Mouse (Mus musculus): ENCODE data around the gene Abhd4. TPM values are rescaled to one million over a fixed set of nuclear protein-coding genes. Genes with fewer than 3 reads are reported as not detected.

The Abhd4 gene
- 57.3 and 71.9 TPM in 2 replicates for polyA plus RNA-seq (2012; rRNA removed)

GRCm38 (mm10) chr14:54253741-54254291, at the start of gene Abhd4, which contains the start of gene Dad1:
Gene Abhd4 (plus strand): TSS chr14:54254188.
Gene Dad1 (minus strand): TSS chr14:54254104.
- peak; percentile 96 to 99 for DNase-seq (ENCODE audit: extremely low spot score in 1 of 2, low spot score in 1 of 2)

DNA sequence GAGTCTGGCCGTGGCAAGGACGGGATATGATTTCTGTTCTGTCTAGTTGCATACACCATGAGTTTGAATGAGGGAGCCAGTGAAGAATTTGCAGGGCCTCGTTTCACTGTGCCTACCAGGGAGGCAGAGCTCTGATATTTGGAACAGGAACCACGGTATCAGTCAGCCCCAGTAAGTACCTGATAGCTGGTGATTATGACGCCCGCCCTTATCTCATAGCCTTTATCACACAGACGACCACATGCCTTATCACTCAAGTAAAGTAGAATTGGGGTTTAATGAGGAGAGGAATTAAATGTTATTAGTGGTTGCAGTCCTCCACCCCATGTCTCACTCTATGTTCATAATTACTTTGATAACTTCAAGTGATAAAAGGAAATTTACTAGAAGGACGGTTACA, 49.7 kb upstream of the Abhd4 start:
- no peak for DNase-seq (ENCODE audit: extremely low spot score in 1 of 2, low spot score in 1 of 2)

- DNase-seq (ENCODE audit: extremely low spot score in 1 of 2, low spot score in 1 of 2): no peak
Measured at GRCm38 (mm10) chr14:54204786-54205185, 49.2 kb upstream of the Abhd4 start.

DNA sequence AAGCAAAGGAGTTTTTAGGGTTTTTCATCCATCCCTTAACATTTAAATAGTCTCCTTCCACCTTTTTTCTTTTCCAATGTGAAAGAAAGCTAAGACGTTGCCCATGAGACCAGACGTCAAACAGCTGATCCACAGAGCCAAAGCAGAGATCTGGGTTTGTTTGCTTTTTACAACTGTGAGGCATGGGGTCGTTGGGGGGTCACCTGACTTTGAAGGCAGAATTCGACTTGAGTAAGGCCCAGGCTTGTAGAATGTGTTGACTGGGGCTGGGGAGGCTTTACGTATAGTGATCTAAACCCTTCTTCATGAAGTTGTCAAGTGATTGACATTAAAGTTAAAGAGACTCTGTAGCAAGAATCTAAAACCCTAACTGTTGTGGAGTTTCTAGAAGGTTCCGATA, 48.1 kb upstream of the Abhd4 start:
- DNase-seq (ENCODE audit: extremely low spot score in 1 of 2, low spot score in 1 of 2): no peak

- no peak for DNase-seq (ENCODE audit: extremely low spot score in 1 of 2, low spot score in 1 of 2)
Measured at GRCm38 (mm10) chr14:54206309-54206708, 47.7 kb upstream of the Abhd4 start.

DNA sequence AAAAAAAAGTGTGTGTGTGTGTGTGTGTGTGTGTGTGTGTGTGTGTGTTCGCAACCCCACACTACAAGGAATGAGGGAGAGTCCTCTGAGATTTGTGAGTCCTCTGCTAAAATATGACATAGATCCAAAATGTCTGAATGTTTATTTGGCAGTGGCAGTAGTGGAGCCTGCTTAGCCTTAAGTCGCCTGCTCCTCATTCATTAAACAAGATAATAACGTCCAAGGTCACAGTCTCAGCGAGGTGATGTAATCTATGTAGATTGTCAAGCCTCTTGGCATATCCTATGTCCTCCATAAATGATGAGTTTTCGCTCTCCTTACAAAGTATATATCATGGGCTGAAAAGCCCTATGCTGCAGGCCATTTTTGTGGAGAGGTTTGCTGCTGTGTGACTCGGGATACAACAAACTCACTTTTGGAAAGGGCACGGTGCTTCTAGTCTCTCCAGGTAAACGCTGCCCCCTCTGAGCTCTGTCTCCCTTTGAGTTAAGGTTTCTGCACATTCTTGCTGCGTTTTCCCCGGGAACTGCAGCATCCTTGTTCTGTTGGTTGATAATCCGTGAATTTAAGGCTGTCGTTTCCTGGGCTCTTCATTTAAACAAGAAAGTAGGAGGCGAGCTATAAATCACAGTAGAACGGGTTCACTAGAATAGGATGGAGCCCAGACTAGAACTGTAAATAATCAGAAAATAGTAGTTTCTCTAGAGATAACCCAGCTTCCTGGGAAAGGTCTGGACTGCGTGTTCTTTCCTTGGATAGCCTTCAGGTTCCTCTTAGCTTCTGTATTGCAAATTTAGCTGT, 47.0 kb upstream of the Abhd4 start:
- no peak for DNase-seq (ENCODE audit: extremely low spot score in 1 of 2, low spot score in 1 of 2)

DNA sequence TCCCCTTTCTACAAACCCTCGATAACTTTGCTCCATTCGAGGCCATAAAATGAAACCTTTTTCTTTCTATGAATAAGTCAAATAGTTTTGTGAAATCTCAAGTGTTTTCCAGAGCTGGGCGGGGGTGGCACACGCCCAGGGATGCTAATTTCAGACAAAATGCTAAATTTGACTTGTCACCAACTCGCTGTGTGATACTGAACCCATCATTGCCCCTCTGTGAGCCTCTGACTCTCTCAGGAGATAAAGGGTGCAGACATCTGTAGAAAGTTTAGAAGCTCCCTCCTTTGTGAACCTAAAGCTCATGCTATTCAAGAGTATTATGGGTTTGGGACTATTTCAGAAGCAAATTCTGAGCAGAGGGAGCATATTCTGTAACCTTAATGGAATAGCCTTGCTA, 46.1 kb upstream of the Abhd4 start:
- DNase-seq (ENCODE audit: extremely low spot score in 1 of 2, low spot score in 1 of 2): no peak

DNA sequence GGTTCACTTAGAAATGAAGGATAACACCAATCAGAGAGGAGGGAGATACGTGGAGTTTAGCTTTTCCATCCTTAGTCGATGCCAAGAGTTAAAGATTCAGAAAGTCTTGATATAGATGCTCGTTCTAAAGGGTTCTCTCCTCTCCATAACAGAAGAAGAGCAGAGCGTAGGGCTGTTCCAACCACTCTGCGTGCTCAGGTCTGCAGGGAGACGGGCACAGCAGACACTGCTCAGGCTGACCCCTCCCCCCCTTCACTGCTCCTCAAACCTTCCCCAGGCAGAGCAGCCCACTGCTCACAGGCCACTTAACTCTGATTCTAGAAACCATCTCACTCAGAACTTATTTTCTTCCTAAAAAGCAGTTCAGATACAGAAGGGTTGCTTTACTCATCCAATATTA, 45.2 kb upstream of the Abhd4 start:
- DNase-seq (ENCODE audit: extremely low spot score in 1 of 2, low spot score in 1 of 2): no peak

DNA sequence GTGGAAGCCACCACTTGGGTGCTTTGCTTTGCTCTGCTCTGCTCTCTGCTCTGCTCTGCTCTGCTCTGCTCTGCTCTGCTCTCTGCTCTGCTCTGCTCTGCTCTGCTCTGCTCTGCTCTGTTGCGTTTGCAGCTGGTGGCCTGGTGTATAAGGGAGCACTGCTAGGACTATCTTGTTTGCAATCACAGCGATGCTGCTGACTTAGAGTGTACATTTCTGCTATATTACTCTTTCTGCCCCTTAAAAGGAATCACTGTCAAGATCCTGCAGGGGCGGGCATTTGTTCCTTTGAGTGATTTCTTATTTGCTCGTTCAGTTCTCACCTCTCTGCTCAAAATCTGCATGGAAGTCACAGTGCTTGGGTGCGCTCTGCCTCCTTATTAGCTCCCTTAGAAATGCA, 44.1 kb upstream of the Abhd4 start:
- DNase-seq (ENCODE audit: extremely low spot score in 1 of 2, low spot score in 1 of 2): no peak

- no peak for DNase-seq (ENCODE audit: extremely low spot score in 1 of 2, low spot score in 1 of 2)
Measured at GRCm38 (mm10) chr14:54210401-54210800, 43.6 kb upstream of the Abhd4 start.

- DNase-seq (ENCODE audit: extremely low spot score in 1 of 2, low spot score in 1 of 2): no peak
Measured at GRCm38 (mm10) chr14:54211199-54211598, 42.8 kb upstream of the Abhd4 start.

DNA sequence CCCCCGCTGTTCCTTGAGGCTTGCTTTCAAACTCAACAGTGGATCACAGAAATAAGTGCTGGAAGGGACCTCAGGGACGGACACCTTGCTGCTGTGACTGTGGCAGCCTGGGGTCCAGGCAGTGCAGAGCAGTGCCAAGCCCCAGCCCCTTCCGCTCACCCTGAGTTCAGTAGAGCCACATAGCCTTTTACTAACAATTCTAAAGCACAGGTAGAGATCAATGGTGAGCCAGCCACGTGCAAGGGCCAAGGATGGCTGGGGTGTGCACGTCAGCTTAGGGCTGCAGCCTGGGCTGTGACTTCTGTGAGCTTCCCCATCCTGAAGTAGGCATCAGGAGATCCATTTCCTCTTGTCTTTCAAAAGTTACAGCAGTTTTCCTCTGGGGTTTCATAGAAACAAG, 42.2 kb upstream of the Abhd4 start:
- DNase-seq (ENCODE audit: extremely low spot score in 1 of 2, low spot score in 1 of 2): no peak

DNA sequence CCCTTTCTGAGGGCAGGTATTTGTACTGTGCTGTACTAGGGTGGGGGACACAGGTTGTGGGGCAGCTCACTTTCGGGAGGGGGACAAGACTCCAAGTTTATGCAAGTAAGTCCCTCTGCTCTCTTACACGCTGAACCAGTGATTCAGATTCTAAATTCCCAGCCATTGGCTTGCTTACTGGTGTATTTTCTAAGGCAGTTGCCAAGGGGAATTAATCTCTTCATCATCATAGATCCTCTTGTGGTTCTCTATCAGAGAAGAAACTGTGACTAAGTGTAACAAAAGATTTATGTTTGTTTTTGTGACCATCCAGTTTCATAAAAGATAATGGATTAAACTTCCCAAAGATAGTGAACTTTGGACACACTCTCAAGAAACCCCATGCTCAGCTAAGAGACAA, 40.3 kb upstream of the Abhd4 start:
- no peak for DNase-seq (ENCODE audit: extremely low spot score in 1 of 2, low spot score in 1 of 2)

GRCm38 (mm10) chr14:54214477-54214876, 39.5 kb upstream of the Abhd4 start:
- DNase-seq (ENCODE audit: extremely low spot score in 1 of 2, low spot score in 1 of 2): no peak

GRCm38 (mm10) chr14:54214901-54215300, 39.1 kb upstream of the Abhd4 start:
- no peak for DNase-seq (ENCODE audit: extremely low spot score in 1 of 2, low spot score in 1 of 2)

GRCm38 (mm10) chr14:54216126-54216525, 37.9 kb upstream of the Abhd4 start:
- DNase-seq (ENCODE audit: extremely low spot score in 1 of 2, low spot score in 1 of 2): no peak

- DNase-seq (ENCODE audit: extremely low spot score in 1 of 2, low spot score in 1 of 2): no peak
Measured at GRCm38 (mm10) chr14:54218233-54218632, 35.8 kb upstream of the Abhd4 start.

GRCm38 (mm10) chr14:54218721-54219120, 35.3 kb upstream of the Abhd4 start:
- DNase-seq (ENCODE audit: extremely low spot score in 1 of 2, low spot score in 1 of 2): no peak

- no peak for DNase-seq (ENCODE audit: extremely low spot score in 1 of 2, low spot score in 1 of 2)
Measured at GRCm38 (mm10) chr14:54219256-54219655, 34.7 kb upstream of the Abhd4 start.

- no peak for DNase-seq (ENCODE audit: extremely low spot score in 1 of 2, low spot score in 1 of 2)
Measured at GRCm38 (mm10) chr14:54219849-54220248, 34.1 kb upstream of the Abhd4 start.

DNA sequence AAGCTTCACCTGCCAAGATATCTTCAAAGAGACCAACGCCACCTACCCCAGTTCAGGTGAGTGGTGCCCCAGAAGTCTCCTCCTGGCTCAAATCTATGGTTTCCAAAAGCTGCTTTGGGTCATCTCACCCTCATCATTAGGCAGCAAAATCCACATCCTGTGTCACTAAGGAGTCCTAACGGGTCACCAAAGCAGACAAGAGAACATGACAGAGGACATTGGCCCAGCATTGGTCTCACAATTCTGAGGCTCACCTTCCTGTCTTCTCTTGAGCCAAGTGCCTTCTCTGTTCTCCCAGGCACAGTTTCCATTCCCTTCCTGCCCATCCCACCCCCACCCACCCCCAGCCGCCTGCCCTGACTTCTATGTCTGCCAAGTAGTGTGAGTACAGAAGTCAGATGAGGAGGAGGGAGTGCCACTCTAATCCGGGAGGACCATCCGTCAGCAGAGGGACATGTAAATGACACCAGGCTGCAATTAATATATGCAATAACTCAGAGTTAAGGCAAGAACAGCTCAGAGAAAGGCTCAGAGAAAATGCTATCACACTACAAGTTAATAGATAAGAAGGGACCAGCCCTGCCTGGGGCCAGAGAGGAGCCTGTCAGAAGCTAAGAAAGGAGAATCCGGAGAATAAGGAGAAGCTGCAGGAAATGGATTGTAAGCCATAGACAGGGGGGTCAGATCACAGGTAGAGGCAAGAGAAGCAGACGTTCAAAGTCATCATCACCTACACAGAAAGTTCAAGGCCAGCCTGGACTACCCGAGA, 33.1 kb upstream of the Abhd4 start:
- DNase-seq (ENCODE audit: extremely low spot score in 1 of 2, low spot score in 1 of 2): no peak

DNA sequence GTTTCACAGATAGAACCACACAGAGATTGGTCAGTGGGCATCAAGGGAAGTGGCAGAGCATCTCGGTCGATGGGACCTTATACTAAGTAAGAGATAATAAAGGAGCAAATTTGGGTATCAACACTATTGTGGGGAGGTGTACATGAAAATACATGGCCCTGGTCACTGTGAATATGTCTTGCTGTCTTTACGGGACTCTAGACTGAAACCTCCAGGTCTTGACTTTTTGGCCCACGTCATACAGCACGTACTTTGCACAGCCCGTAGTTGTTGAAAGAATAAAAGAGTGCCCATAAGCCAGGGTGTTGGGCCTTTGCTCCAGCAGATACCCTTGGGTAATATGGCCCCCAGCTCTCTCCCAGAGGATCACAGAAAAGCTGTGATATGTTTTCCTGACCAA, 32.3 kb upstream of the Abhd4 start:
- no peak for DNase-seq (ENCODE audit: extremely low spot score in 1 of 2, low spot score in 1 of 2)
